Mouse (Mus musculus) v-Abl transformed pro-B cells (cell line): ENCODE measurements around the gene Agap3.

Source experiments
- in situ Hi-C, 2 experiments: fragments of 400-800 bp; cut with MboI; formaldehyde crosslinking; loops; one replicate each; pipeline ENCODE4 v1.15.1; 2025; ENCODE audit not compliant: unreplicated experiment in 2 of 2

Agap3 gene

GRCm38 (mm10) chr5:24426556-24427284 is 25.3 kb upstream of the Agap3 start:
- in situ Hi-C loops: no loop called here

- in situ Hi-C loops: no loop called here
Measured at GRCm38 (mm10) chr5:24427285-24427633, 24.7 kb upstream of the Agap3 start.

GRCm38 (mm10) chr5:24427981-24428402 is 24.0 kb upstream of the Agap3 start:
- in situ Hi-C loops: no loop called here

- in situ Hi-C loops: no loop called here
Measured at GRCm38 (mm10) chr5:24428596-24428995, 23.4 kb upstream of the Agap3 start.

GRCm38 (mm10) chr5:24433993-24434392 is 18.0 kb upstream of the Agap3 start:
- in situ Hi-C loops: no loop called here

- in situ Hi-C loops: no loop called here
Measured at GRCm38 (mm10) chr5:24441187-24441586, 10.8 kb upstream of the Agap3 start.

GRCm38 (mm10) chr5:24442029-24442428 is 9.9 kb upstream of the Agap3 start:
- in situ Hi-C loops: no loop called here

- in situ Hi-C loops: no loop called here
Measured at GRCm38 (mm10) chr5:24443204-24443603, 8.8 kb upstream of the Agap3 start.

GRCm38 (mm10) chr5:24443927-24444326 is 8.1 kb upstream of the Agap3 start:
- in situ Hi-C loops: no loop called here

GRCm38 (mm10) chr5:24444746-24445427 is 7.1 kb upstream of the Agap3 start, which contains the start of gene Fastk:
TSS of gene Fastk (minus strand) at chr5:24445287.
- in situ Hi-C loops: no loop called here

- in situ Hi-C loops: no loop called here
Measured at GRCm38 (mm10) chr5:24445428-24446080, 6.4 kb upstream of the Agap3 start.

GRCm38 (mm10) chr5:24446630-24447029 is 5.3 kb upstream of the Agap3 start:
- in situ Hi-C loops: no loop called here

GRCm38 (mm10) chr5:24447624-24448298 is 4.2 kb upstream of the Agap3 start, which contains the start of gene Tmub1:
TSS of gene Tmub1 (minus strand) at chr5:24447854.
- in situ Hi-C loops: no loop called here

- in situ Hi-C loops: loop anchor here in 1 of 2 experiments (10.0 kb wide), 1 partner anchor 607 kb away; the partner anchor contains the start of gene Tomm7
Measured at GRCm38 (mm10) chr5:24451264-24452029, 530 bp upstream of the Agap3 start.

- in situ Hi-C loops: loop anchor here in 1 of 2 experiments (10.0 kb wide), 1 partner anchor 608 kb away; the partner anchor contains the start of gene Tomm7
Measured at GRCm38 (mm10) chr5:24452691-24453233, 785 bp downstream of the Agap3 start.

GRCm38 (mm10) chr5:24453283-24453984 is 1.5 kb downstream of the Agap3 start:
- in situ Hi-C loops: loop anchor here in 1 of 2 experiments (10.0 kb wide), 1 partner anchor 609 kb away; the partner anchor contains the start of gene Tomm7

- in situ Hi-C loops: loop anchor here in 1 of 2 experiments (10.0 kb wide), 1 partner anchor 609 kb away; the partner anchor contains the start of gene Tomm7
Measured at GRCm38 (mm10) chr5:24453985-24454303, 2.0 kb downstream of the Agap3 start.

- in situ Hi-C loops: loop anchor here in 1 of 2 experiments (5.0 to 10.0 kb wide), 2 partner anchors 33 to 610 kb away; partner anchors contain the start of genes Cdk5, Slc4a2 and Tomm7
Measured at GRCm38 (mm10) chr5:24455076-24455475, 3.1 kb downstream of the Agap3 start.

GRCm38 (mm10) chr5:24455613-24456012 is 3.6 kb downstream of the Agap3 start:
- in situ Hi-C loops: loop anchor here in 1 of 2 experiments (5.0 to 10.0 kb wide), 2 partner anchors 33 to 611 kb away; partner anchors contain the start of genes Cdk5, Slc4a2 and Tomm7
